8 mouse cellular contexts compared by ENCODE assay signal in genomic region chr5:74173162-74173844, GRCm38 (mm10). TPM values are rescaled to one million over a fixed set of nuclear protein-coding genes. Genes with fewer than 3 reads are reported as not detected.
DNase-seq lines count a peak whose midpoint lies in the region; ATAC-seq lines count a peak whose summit lies in the region.

No protein-coding gene starts in this region.

- H3K27ac ChIP-seq in hindbrain, embryonic 10.5 days: peak overlapping the region; percentile 3; the same call in 1 of the 2 replicates
- H3K27ac ChIP-seq in hindbrain, embryonic 11.5 days (ENCODE audit: low read depth, low read length): no peak overlapping the region
- peak overlapping the region; percentile 91 for H3K27ac ChIP-seq in embryonic facial prominence, embryonic 12.5 days
- H3K27ac ChIP-seq in heart, embryonic 14.5 days (replicated peaks in 1 of 2; ENCODE audit: control insufficient read depth in 1 of 2, insufficient read depth in 1 of 2, low read depth in 2 of 2, low read length in 2 of 2): peak overlapping the region; percentile 82 to 94
- H3K27ac ChIP-seq in limb, embryonic 15.5 days: peak overlapping the region; percentile 86
- H3K27ac ChIP-seq in liver, embryonic 12.5 days: no peak overlapping the region

- no peaks in the 10 kb centered on the region for H3K9me3 ChIP-seq in hindbrain, embryonic 10.5 days
- no peaks in the 10 kb centered on the region for H3K9me3 ChIP-seq in hindbrain, embryonic 11.5 days (ENCODE audit: control insufficient read depth, low read length)
- no peaks in the 10 kb centered on the region for H3K9me3 ChIP-seq in embryonic facial prominence, embryonic 12.5 days
- H3K9me3 ChIP-seq in heart, embryonic 14.5 days (ENCODE audit: control insufficient read depth, low read length): no peaks in the 10 kb centered on the region
- H3K9me3 ChIP-seq in limb, embryonic 15.5 days: no peaks in the 10 kb centered on the region
- H3K9me3 ChIP-seq in liver, embryonic 12.5 days (replicated peaks): no peaks in the 10 kb centered on the region

- no peak for ATAC-seq in hindbrain, embryonic 11.5 days (ENCODE audit: low FRiP score)
- ATAC-seq in embryonic facial prominence, embryonic 12.5 days (ENCODE audit: insufficient number of reproducible peaks, insufficient read depth, low FRiP score, low TSS enrichment): no peak
- ATAC-seq in heart, embryonic 14.5 days (ENCODE audit: insufficient number of reproducible peaks, insufficient read depth, low FRiP score, low read depth): peak; percentile 40; the same call in 1 of the 2 replicates
- peak; percentile 53; the same call in 1 of the 2 replicates for ATAC-seq in limb, embryonic 15.5 days (ENCODE audit: insufficient number of reproducible peaks, low FRiP score, low TSS enrichment, low read depth)
- no peak for ATAC-seq in liver, embryonic 12.5 days

- no peak for DNase-seq in hindbrain, embryonic 10.5 days (ENCODE audit: low spot score)
- no peak for DNase-seq in hindbrain, embryonic 11.5 days (ENCODE audit: low spot score)
- DNase-seq in natural killer cell, adult 2 months (ENCODE audit: low spot score in 2 of 2): no peak
- DNase-seq in spleen, postnatal 14 days (ENCODE audit: low spot score in 2 of 2): no peak

- WGBS in hindbrain, embryonic 10.5 days: 83% methylated on average over 18 of the region's 18 CpGs
- WGBS in hindbrain, embryonic 11.5 days: 83% methylated on average over 18 of the region's 18 CpGs
- WGBS in embryonic facial prominence, embryonic 12.5 days: 43% methylated on average over 18 of the region's 18 CpGs
- WGBS in heart, embryonic 14.5 days: 47% methylated on average over 18 of the region's 18 CpGs
- WGBS in limb, embryonic 15.5 days: 46% methylated on average over 18 of the region's 18 CpGs
- WGBS in liver, embryonic 12.5 days (ENCODE audit: insufficient replicate concordance): 59% methylated on average over 18 of the region's 18 CpGs

- peaks cover 38% of the 10 kb centered on the region for H3K4me1 ChIP-seq in hindbrain, embryonic 10.5 days (replicated peaks)
- H3K4me1 ChIP-seq in hindbrain, embryonic 11.5 days (replicated peaks; ENCODE audit: control insufficient read depth, insufficient read depth, low read length): no peaks in the 10 kb centered on the region
- peaks cover 68% of the 10 kb centered on the region for H3K4me1 ChIP-seq in embryonic facial prominence, embryonic 12.5 days
- H3K4me1 ChIP-seq in heart, embryonic 14.5 days (ENCODE audit: control insufficient read depth in 2 of 2, insufficient read depth in 2 of 2, low read length in 2 of 2): peaks cover 33 to 49% of the 10 kb centered on the region in 2 experiments
- peaks cover 49% of the 10 kb centered on the region for H3K4me1 ChIP-seq in limb, embryonic 15.5 days
- no peaks in the 10 kb centered on the region for H3K4me1 ChIP-seq in liver, embryonic 12.5 days

- H3K9ac ChIP-seq in hindbrain, embryonic 11.5 days (ENCODE audit: low read depth, low read length): no peak overlapping the region
- no peak overlapping the region for H3K9ac ChIP-seq in embryonic facial prominence, embryonic 12.5 days
- no peak overlapping the region for H3K9ac ChIP-seq in heart, embryonic 14.5 days (ENCODE audit: low read length)
- no peak overlapping the region for H3K9ac ChIP-seq in limb, embryonic 15.5 days
- H3K9ac ChIP-seq in liver, embryonic 12.5 days: no peak overlapping the region

- H3K4me3 ChIP-seq in hindbrain, embryonic 10.5 days: no peak overlapping the region
- no peak overlapping the region for H3K4me3 ChIP-seq in hindbrain, embryonic 11.5 days (ENCODE audit: low read depth, low read length)
- no peak overlapping the region for H3K4me3 ChIP-seq in embryonic facial prominence, embryonic 12.5 days
- no peak overlapping the region for H3K4me3 ChIP-seq in heart, embryonic 14.5 days (ENCODE audit: control insufficient read depth in 1 of 2, insufficient read depth in 1 of 2, low read depth in 1 of 2, low read length in 2 of 2)
- no peak overlapping the region for H3K4me3 ChIP-seq in limb, embryonic 15.5 days
- H3K4me3 ChIP-seq in liver, embryonic 12.5 days: no peak overlapping the region

- H3K27me3 ChIP-seq in hindbrain, embryonic 10.5 days (ENCODE audit: insufficient read depth, poor library complexity, severe bottlenecking): no peaks in the 10 kb centered on the region
- no peaks in the 10 kb centered on the region for H3K27me3 ChIP-seq in hindbrain, embryonic 11.5 days (ENCODE audit: control insufficient read depth, insufficient read depth, low read length)
- no peaks in the 10 kb centered on the region for H3K27me3 ChIP-seq in embryonic facial prominence, embryonic 12.5 days
- H3K27me3 ChIP-seq in heart, embryonic 14.5 days (ENCODE audit: control insufficient read depth, insufficient read depth, low read length): no peaks in the 10 kb centered on the region
- H3K27me3 ChIP-seq in limb, embryonic 15.5 days: no peaks in the 10 kb centered on the region
- peaks cover 9% of the 10 kb centered on the region; the same call in 1 of the 2 replicates for H3K27me3 ChIP-seq in liver, embryonic 12.5 days (replicated peaks)

- no peak overlapping the region for H3K4me2 ChIP-seq in hindbrain, embryonic 11.5 days (replicated peaks; ENCODE audit: low read depth, low read length)
- no peak overlapping the region; the same call in 1 of the 2 replicates for H3K4me2 ChIP-seq in embryonic facial prominence, embryonic 12.5 days (replicated peaks)
- H3K4me2 ChIP-seq in heart, embryonic 14.5 days (ENCODE audit: low read length): peak overlapping the region; percentile 24
- H3K4me2 ChIP-seq in limb, embryonic 15.5 days: no peak overlapping the region
- H3K4me2 ChIP-seq in liver, embryonic 12.5 days: no peak overlapping the region

- no peaks in the 10 kb centered on the region for H3K36me3 ChIP-seq in hindbrain, embryonic 10.5 days
- H3K36me3 ChIP-seq in hindbrain, embryonic 11.5 days (ENCODE audit: control insufficient read depth, insufficient read depth, low read length): no peaks in the 10 kb centered on the region
- no peaks in the 10 kb centered on the region for H3K36me3 ChIP-seq in embryonic facial prominence, embryonic 12.5 days
- H3K36me3 ChIP-seq in heart, embryonic 14.5 days (ENCODE audit: control insufficient read depth, insufficient read depth, low read length): no peaks in the 10 kb centered on the region
- H3K36me3 ChIP-seq in limb, embryonic 15.5 days: no peaks in the 10 kb centered on the region
- no peaks in the 10 kb centered on the region for H3K36me3 ChIP-seq in liver, embryonic 12.5 days

RNA-seq across cellular contexts. Expression of gene Rasl11b, which starts 21.8 kb away (rescaled TPM):
- polyA plus RNA-seq in hindbrain, embryonic 10.5 days (2016; fragmentation: Nextera tagmentation; extraction: Ambion mirVana): 30.5 and 32.7 TPM in 2 replicates
- polyA plus RNA-seq in hindbrain, embryonic 11.5 days (2014; fragmentation: Nextera tagmentation; extraction: Ambion mirVana): 30.1 and 33.4 TPM in 2 replicates
- polyA plus RNA-seq in embryonic facial prominence, embryonic 12.5 days (2016; fragmentation: Nextera tagmentation; extraction: Ambion mirVana): 134 and 140 TPM in 2 replicates
- polyA plus RNA-seq in heart, embryonic 14.5 days (2014; fragmentation: Nextera tagmentation; extraction: Ambion mirVana): 85.9 and 92.3 TPM in 2 replicates
- 126 and 133 TPM in 2 replicates for polyA plus RNA-seq in limb, embryonic 15.5 days (2015; fragmentation: Nextera tagmentation; extraction: Ambion mirVana)
- 5.9 and 7.0 TPM in 2 replicates for polyA plus RNA-seq in liver, embryonic 12.5 days (2016; fragmentation: Nextera tagmentation; extraction: Ambion mirVana)

Comparison
In these comparisons a context has a peak if more than half of its experiments do, and no peak if none do; other contexts are left out.
1. H3K27ac ChIP-seq: peak in hindbrain, embryonic 10.5 days (single experiment), embryonic facial prominence, embryonic 12.5 days (single experiment), heart, embryonic 14.5 days (2 of 2) and limb, embryonic 15.5 days (single experiment); none in hindbrain, embryonic 11.5 days (single experiment) and liver, embryonic 12.5 days (single experiment).
2. ATAC-seq: peak in heart, embryonic 14.5 days (single experiment) and limb, embryonic 15.5 days (single experiment); none in hindbrain, embryonic 11.5 days (single experiment), embryonic facial prominence, embryonic 12.5 days (single experiment) and liver, embryonic 12.5 days (single experiment).